ENCODE assay signal across 18 mouse cellular contexts in the genomic region with DNA sequence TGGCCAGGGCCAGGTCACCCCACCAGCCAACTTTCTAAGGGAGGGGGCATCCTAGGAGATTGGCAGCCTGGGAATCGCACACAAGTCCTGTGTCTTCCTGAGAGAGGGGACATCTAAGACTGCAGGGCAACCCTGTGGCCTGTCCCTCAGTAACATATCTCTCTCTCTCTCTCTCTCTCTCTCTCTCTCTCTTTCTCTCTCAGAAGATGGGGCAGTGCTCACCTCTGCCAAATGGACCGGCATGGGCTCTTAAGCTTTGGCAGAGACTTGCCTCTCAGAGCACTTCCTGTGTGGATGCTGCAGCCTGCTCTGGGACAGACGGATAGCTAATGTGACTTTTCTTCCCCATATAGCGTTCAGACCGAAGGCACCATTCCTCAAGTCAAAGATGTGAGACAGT.
"Had no signal": no experiment of that assay in that cellular context is flagged by ENCODE, and none has a peak within 500 bp of the region (broad histone marks: within the 10 kb centered on the region; RNA-seq: fewer than 3 reads in every experiment).

No protein-coding gene starts in this region.

- H3K9me3 ChIP-seq: limb, embryonic 10.5 days; limb, embryonic 13.5 days; liver, embryonic 13.5 days; midbrain, embryonic 12.5 days; midbrain, embryonic 15.5 days; neural tube, embryonic 12.5 days; neural tube, embryonic 15.5 days; stomach, embryonic 15.5 days had no signal

- H3K4me3 ChIP-seq: layer of hippocampus, adult 2 months; limb, embryonic 10.5 days; limb, embryonic 13.5 days; liver, embryonic 13.5 days; midbrain, embryonic 12.5 days; midbrain, embryonic 15.5 days; neural tube, embryonic 12.5 days; neural tube, embryonic 15.5 days; stomach, embryonic 15.5 days had no signal

- H3K9ac ChIP-seq: limb, embryonic 13.5 days; liver, embryonic 13.5 days; lung, embryonic 14.5 days; midbrain, embryonic 12.5 days; midbrain, embryonic 15.5 days; neural tube, embryonic 12.5 days; neural tube, embryonic 15.5 days; stomach, embryonic 15.5 days had no signal

- H3K36me3 ChIP-seq: limb, embryonic 10.5 days; limb, embryonic 13.5 days; liver, embryonic 13.5 days; midbrain, embryonic 12.5 days; midbrain, embryonic 15.5 days; neural tube, embryonic 12.5 days; neural tube, embryonic 15.5 days; stomach, embryonic 15.5 days had no signal

- H3K4me2 ChIP-seq: limb, embryonic 13.5 days; liver, embryonic 13.5 days; lung, embryonic 14.5 days; midbrain, embryonic 12.5 days; midbrain, embryonic 15.5 days; neural tube, embryonic 12.5 days; neural tube, embryonic 15.5 days; stomach, embryonic 15.5 days had no signal

- DNase-seq: layer of hippocampus, adult 9-11 months; liver; liver, embryonic 13.5 days; lung, embryonic 14.5 days; right cerebral cortex, postnatal 25 days; spleen, adult 18-20 months; thymus, postnatal 36 days had no signal

- H3K27me3 ChIP-seq: stomach, embryonic 15.5 days had no signal

- H3K27ac ChIP-seq: kidney, postnatal 0 days; limb, embryonic 10.5 days; limb, embryonic 13.5 days; liver, embryonic 13.5 days; macrophage; midbrain, embryonic 12.5 days; midbrain, embryonic 15.5 days; neural tube, embryonic 12.5 days; neural tube, embryonic 15.5 days; stomach, embryonic 15.5 days had no signal

- ATAC-seq: lung, postnatal 0 days; midbrain, embryonic 15.5 days had no signal
